Mouse (Mus musculus): ENCODE data around the gene Rnf31.

Gene Rnf31

GRCm38 (mm10) chr14:55605743-55606459 is 14.4 kb downstream of the Rnf31 start:
- DNase-seq: no peak

- no peak for DNase-seq
Observed at GRCm38 (mm10) chr14:55608339-55608738, 16.8 kb downstream of the Rnf31 start.

- DNase-seq: no peak
Observed at GRCm38 (mm10) chr14:55613346-55613745, 21.8 kb downstream of the Rnf31 start.

GRCm38 (mm10) chr14:55614565-55615178 is 23.2 kb downstream of the Rnf31 start:
- DNase-seq: no peak

GRCm38 (mm10) chr14:55615876-55616275 is 24.4 kb downstream of the Rnf31 start:
- DNase-seq: no peak

GRCm38 (mm10) chr14:55616844-55617243 is 25.3 kb downstream of the Rnf31 start:
- DNase-seq: no peak

- peak; percentile 72 to 78 for DNase-seq
Observed at GRCm38 (mm10) chr14:55617822-55618221, 26.3 kb downstream of the Rnf31 start, which contains the start of gene Rec8. Rec8 (plus strand) TSS chr14:55618037.

- DNase-seq: peak; percentile 70 to 81
Observed at GRCm38 (mm10) chr14:55618486-55619195, 27.1 kb downstream of the Rnf31 start.

DNA sequence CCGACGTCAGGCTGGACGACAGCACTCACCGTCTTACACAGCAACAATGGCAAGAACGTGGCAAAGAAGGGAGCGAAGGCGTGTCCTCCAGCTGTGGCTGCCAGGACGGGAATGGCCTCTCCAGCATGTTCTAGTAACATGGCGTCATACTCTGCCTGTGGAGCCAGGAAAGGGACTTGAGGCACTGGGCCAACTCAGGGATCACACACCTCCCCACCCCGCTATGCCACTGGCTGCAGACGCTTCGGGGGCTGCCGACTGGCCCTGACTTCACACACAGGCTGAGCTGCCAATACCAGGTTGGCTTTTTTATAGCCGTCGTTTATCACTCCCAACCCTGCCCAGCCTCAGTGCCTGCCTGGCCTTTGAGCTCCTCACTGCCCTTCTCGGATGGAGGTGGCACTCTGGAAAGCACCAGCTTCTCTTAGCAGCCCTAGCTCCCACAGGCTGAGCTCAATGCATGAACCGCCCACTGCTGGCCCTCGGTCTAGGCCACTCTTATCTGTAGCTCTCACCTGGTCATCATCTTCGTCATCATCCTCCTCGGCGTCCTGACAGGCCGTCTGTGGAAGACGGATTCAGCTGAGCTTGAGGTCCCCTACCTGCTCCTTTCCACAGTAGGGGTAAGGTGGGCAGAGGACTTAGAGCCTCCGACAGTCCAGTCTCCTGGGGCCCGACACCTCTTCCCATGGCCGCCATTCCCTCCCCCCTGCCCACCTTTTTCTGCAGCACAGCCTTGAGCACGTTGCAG is 36.7 kb downstream of the Rnf31 start:
- no peak for DNase-seq

- DNase-seq: peak; percentile 37 to 68
Observed at GRCm38 (mm10) chr14:55629312-55629711, 37.8 kb downstream of the Rnf31 start.

DNA sequence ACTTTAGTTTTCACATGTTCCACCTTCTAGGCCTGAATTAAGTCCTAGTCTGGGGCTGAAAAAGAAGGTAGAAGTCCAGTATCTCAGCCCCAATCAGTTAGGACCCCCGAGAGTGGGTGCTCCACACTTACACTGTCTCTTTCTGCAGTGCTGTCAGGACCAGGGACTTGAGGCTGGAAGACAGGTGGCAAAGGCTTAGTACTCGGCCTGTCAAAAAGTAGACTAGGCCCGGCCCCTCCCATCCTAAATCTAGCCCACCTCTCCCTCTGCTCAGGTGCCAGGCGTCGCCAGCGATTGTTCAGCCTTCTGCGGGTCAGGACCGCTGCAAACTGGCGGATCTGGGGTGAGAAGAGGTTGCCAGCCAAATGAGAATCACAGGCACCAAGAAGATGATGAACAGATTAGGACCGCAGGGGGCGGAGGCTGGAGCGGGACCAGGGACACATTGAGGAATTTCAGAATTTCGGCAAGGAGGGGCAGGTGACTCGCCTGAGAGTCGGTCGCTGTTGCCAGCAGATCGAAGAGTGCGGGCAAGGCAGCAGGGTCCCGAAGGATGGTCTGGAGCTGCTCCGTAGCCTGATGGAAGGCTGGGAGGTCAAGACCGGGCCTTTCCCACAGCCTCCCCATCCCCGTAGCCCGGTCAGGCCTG is 43.5 kb downstream of the Rnf31 start:
- peak; percentile 75 to 86 for DNase-seq

DNA sequence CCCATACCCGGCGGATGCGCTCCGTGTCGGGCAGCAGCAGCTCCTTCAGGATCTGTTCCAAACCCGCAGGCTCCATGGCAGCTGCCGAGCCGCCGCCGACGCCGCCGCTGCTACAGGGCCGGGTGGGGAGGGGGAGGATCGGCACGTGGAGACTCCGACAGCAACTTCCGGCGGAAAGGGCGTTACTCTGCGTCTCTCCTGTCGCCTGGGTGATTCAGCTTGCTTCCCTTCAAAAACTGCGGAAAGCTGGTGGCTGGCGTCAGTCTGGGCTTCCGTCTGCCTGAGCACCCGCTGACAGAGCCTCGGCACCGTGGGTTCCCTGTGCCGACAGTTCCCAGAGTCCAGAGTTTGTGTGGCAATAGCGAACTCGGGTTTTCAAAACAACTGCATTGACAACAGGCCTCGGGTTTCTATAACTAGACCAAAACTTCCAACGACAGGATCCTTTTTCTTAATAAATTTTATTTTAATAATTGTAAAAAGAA is 44.1 kb downstream of the Rnf31 start, which contains the start of gene Ipo4:
Ipo4 (minus strand) TSS at position 435 of the 485 bp plus-strand sequence.
- peak; percentile 87 to 90 for DNase-seq

DNA sequence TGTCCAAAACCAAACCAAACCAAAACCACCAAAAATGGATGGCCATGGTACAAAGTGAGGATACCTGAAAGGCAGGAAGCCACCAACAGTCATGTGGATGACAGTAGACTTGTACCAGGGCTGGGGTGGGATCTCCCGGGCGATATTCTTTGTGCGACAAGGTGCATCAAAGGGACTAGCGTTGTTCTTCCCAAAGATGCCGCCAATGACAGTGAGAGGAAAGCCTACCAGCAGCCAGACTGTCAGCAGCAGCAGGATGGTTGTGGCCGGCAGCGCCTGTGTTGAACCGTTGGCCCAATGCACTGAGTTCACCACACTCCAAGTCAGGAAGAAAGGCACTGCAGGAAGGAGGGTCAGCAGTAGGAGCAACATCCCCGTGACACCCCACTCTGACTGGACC is 46.3 kb downstream of the Rnf31 start, which contains the start of gene Gm49378:
Gm49378 (minus strand) TSS at position 101 of the 400 bp plus-strand sequence.
- DNase-seq: no peak

- DNase-seq: no peak
Observed at GRCm38 (mm10) chr14:55640816-55641215, 49.3 kb downstream of the Rnf31 start.

DNA sequence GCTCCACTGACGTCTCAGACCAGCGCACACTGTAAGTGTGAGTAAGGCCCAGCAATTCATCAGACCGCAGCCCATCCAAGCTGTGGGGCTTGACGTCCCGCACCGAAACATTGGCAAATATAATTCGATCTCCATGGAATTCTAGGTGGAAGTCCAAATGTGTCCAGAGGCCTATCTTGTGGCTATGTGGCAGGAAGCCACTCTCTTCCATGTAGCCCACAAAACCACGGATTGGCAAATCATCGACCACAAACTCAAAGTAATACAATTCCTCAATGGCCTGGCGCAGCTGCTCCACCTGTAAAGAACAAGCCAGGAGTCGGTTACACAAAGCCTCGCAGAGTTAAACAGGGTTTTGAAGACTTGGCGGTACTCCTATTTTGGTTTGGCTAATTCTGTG is 49.8 kb downstream of the Rnf31 start:
- no peak for DNase-seq

GRCm38 (mm10) chr14:55642679-55643059 is 51.2 kb downstream of the Rnf31 start:
- no peak for DNase-seq

DNA sequence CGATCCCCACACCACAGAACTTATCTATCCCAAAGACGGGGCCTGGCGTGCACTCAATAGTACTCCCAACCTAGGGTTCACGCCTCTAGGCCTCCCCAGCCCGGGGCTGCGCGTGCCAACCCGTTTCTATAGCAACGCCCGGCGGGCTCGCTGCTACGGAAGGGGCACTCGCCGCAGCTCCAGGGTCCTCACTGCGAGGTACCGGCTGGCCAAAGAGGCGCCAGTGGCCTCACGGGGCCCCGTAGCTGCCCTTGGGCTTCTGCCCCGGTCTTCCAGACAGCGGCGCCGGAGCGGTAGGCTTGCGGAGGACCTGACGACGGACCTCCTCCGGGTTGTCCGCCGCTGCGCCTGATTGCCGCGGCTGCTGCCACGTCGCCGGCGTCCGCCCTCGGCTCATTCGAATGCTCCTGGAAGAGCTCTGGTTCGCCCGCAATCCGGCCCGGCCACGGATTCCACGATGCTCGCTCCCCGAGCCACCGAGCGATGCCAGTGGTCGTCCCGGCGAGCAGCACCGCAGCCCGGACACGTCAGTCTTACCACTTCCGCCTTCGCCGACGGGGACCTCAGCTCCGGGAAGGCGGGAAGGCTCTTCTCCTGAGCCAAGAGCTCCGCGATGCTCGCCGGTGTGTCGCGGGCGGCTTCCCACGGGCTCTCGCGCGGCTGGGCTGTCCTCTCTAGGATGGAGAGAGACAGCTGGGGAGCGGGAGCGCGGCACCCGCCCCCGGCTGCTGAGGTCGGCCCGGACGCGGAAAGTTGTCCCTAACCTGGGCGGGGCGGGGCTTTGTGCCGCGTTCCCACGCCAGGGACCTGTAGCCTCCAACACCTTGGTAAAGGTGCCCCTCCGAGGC is 51.8 kb downstream of the Rnf31 start, which contains the start of gene Tm9sf1:
Tm9sf1 (minus strand) TSS at position 747 of the 848 bp plus-strand sequence.
- peak; percentile 80 to 88 for DNase-seq

DNA sequence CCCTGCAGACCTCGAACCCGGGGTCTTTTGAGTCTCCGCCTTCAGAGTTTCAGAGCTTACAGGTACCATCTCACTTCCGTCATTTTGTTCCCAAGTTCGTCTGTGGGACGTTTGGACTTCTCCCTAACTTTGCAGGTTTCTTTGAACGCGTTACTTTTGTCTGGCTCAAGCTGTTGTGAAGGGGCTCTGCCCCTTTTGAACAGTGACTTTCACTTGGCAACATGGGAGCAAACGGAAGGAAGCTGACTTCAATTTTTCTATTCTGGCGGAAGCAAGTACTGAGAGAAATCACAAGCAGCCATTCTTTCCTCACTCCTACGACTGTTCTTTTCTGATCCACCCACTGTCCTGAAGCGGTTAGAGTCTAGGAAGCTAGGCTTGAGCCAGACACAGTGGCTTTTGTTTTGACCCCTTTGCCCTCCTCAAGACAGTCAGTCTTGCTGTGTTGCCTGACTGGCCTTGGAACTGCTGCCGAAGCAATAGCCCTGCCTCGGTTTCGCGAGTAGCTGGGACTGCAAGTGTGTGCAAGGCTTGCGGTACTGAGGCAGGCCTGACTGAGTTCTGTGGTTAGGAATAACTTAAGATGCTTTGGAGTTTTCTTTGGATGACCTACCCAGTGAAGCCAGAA is 52.9 kb downstream of the Rnf31 start:
- no peak for DNase-seq

GRCm38 (mm10) chr14:55649884-55650283 is 58.4 kb downstream of the Rnf31 start, which contains the start of gene Tssk4:
Tssk4 (plus strand) TSS chr14:55650184.
- no peak for DNase-seq

DNA sequence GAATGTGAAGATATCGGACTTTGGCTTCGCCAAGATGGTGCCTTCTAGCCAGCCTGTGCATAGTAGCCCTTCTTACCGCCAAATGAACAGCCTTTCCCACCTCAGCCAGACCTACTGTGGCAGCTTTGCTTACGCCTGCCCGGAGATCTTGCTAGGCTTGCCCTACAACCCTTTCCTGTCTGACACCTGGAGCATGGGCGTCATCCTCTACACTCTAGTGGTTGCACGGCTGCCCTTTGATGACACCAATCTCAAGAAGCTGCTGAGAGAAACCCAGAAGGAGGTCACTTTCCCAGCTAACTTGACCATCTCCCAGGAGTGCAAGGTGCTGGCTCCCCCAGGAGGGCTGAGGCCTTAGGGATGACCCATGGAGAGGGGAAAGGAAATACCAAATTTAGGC is 60.0 kb downstream of the Rnf31 start:
- DNase-seq: no peak
